ENCODE assay signal across 20 mouse cellular contexts in genomic region chr7:144157936-144158335, GRCm38 (mm10).
"Had no signal": no experiment of that assay in that cellular context is flagged by ENCODE, and none has a peak within 500 bp of the region (broad histone marks: within the 10 kb centered on the region; RNA-seq: fewer than 3 reads in every experiment).

No protein-coding gene starts in this region.

- H3K27ac ChIP-seq: kidney, embryonic 15.5 days; limb, embryonic 10.5 days; limb, embryonic 13.5 days; liver, embryonic 12.5 days; liver, embryonic 15.5 days; lung, embryonic 15.5 days; midbrain, embryonic 10.5 days; midbrain, embryonic 13.5 days; neural tube, embryonic 13.5 days had no signal

- H3K4me3 ChIP-seq: kidney, embryonic 15.5 days; limb, embryonic 10.5 days; limb, embryonic 13.5 days; liver, embryonic 12.5 days; liver, embryonic 15.5 days; lung, embryonic 15.5 days; megakaryocyte, embryonic 14.5 days; midbrain, embryonic 10.5 days; midbrain, embryonic 13.5 days; myocyte; neural tube, embryonic 13.5 days had no signal

- DNase-seq: kidney, postnatal 10 days; kidney, postnatal 4 days; liver; lung, adult 18-20 months; lung, postnatal 10 days; lung, postnatal 36 days; thymus, adult 2 months; thymus, postnatal 14 days; thymus, postnatal 4 days had no signal

- H3K27me3 ChIP-seq: kidney, embryonic 15.5 days; limb, embryonic 13.5 days; liver, embryonic 12.5 days; liver, embryonic 15.5 days; lung, embryonic 15.5 days; midbrain, embryonic 13.5 days; neural tube, embryonic 13.5 days had no signal

- H3K4me1 ChIP-seq: kidney, embryonic 15.5 days; limb, embryonic 13.5 days; liver, embryonic 12.5 days; liver, embryonic 15.5 days; lung, embryonic 15.5 days; megakaryocyte, embryonic 14.5 days had no signal
